Mouse (Mus musculus) liver, adult 2 months (tissue): ENCODE results near the gene Pdia4.

ENCODE experiments used
- CTCF ChIP-seq: fragments of 200-500 bp; IDR thresholded peaks from 2 replicates; pipeline ENCODE4 v1.5.1; 2011; ENCODE audit warnings: low read depth, low read length, control low read depth
- POLR2A ChIP-seq: fragments of 200-500 bp; IDR thresholded peaks from 2 replicates; pipeline ENCODE4 v1.6.1; 2011; ENCODE audit warnings: low read length, control low read depth; ENCODE audit not compliant: insufficient read depth; ENCODE audit errors: extremely low read depth

GRCm38 (mm10) chr6:47845779-47846178 is 32.5 kb upstream of the Pdia4 start:
- TF ChIP-seq CTCF, result no peak
- no peak for TF ChIP-seq POLR2A
